Mouse (Mus musculus): ENCODE data around the gene Evi2b. TPM values are rescaled to one million over a fixed set of nuclear protein-coding genes. Genes with fewer than 3 reads are reported as not detected.

The Evi2b gene
- total RNA-seq (2017) = 70.0 and 101 TPM in 2 replicates

GRCm38 (mm10) chr11:79523560-79524309, at the start of gene Evi2b:
Gene Evi2b (minus strand): TSS chr11:79523762.
- ATAC-seq (replicated peaks in 1 of 2; ENCODE audit: insufficient read depth in 1 of 2, low FRiP score in 2 of 2, low TSS enrichment in 1 of 2, low read depth in 1 of 2, poor library complexity in 2 of 2, severe bottlenecking in 2 of 2) = peak; percentile 52 to 62

GRCm38 (mm10) chr11:79570319-79570718, 46.8 kb upstream of the Evi2b start:
- ATAC-seq (replicated peaks in 1 of 2; ENCODE audit: insufficient read depth in 1 of 2, low FRiP score in 2 of 2, low TSS enrichment in 1 of 2, low read depth in 1 of 2, poor library complexity in 2 of 2, severe bottlenecking in 2 of 2) = no peak

- ATAC-seq (replicated peaks in 1 of 2; ENCODE audit: insufficient read depth in 1 of 2, low FRiP score in 2 of 2, low TSS enrichment in 1 of 2, low read depth in 1 of 2, poor library complexity in 2 of 2, severe bottlenecking in 2 of 2) = no peak
Measured at GRCm38 (mm10) chr11:79568197-79568911, 44.8 kb upstream of the Evi2b start.

GRCm38 (mm10) chr11:79566947-79567346, 43.4 kb upstream of the Evi2b start:
- no peak for ATAC-seq (replicated peaks in 1 of 2; ENCODE audit: insufficient read depth in 1 of 2, low FRiP score in 2 of 2, low TSS enrichment in 1 of 2, low read depth in 1 of 2, poor library complexity in 2 of 2, severe bottlenecking in 2 of 2)

- ATAC-seq (replicated peaks in 1 of 2; ENCODE audit: insufficient read depth in 1 of 2, low FRiP score in 2 of 2, low TSS enrichment in 1 of 2, low read depth in 1 of 2, poor library complexity in 2 of 2, severe bottlenecking in 2 of 2) = no peak
Measured at GRCm38 (mm10) chr11:79563493-79563892, 39.9 kb upstream of the Evi2b start.

- ATAC-seq (replicated peaks in 1 of 2; ENCODE audit: insufficient read depth in 1 of 2, low FRiP score in 2 of 2, low TSS enrichment in 1 of 2, low read depth in 1 of 2, poor library complexity in 2 of 2, severe bottlenecking in 2 of 2) = no peak
Measured at GRCm38 (mm10) chr11:79560536-79560935, 37.0 kb upstream of the Evi2b start.

- no peak for ATAC-seq (replicated peaks in 1 of 2; ENCODE audit: insufficient read depth in 1 of 2, low FRiP score in 2 of 2, low TSS enrichment in 1 of 2, low read depth in 1 of 2, poor library complexity in 2 of 2, severe bottlenecking in 2 of 2)
Measured at GRCm38 (mm10) chr11:79552622-79553021, 29.1 kb upstream of the Evi2b start.

GRCm38 (mm10) chr11:79536293-79536692, 12.7 kb upstream of the Evi2b start:
- ATAC-seq (replicated peaks in 1 of 2; ENCODE audit: insufficient read depth in 1 of 2, low FRiP score in 2 of 2, low TSS enrichment in 1 of 2, low read depth in 1 of 2, poor library complexity in 2 of 2, severe bottlenecking in 2 of 2) = no peak

GRCm38 (mm10) chr11:79535554-79535953, 12.0 kb upstream of the Evi2b start:
- ATAC-seq (replicated peaks in 1 of 2; ENCODE audit: insufficient read depth in 1 of 2, low FRiP score in 2 of 2, low TSS enrichment in 1 of 2, low read depth in 1 of 2, poor library complexity in 2 of 2, severe bottlenecking in 2 of 2) = no peak

- ATAC-seq (replicated peaks in 1 of 2; ENCODE audit: insufficient read depth in 1 of 2, low FRiP score in 2 of 2, low TSS enrichment in 1 of 2, low read depth in 1 of 2, poor library complexity in 2 of 2, severe bottlenecking in 2 of 2) = no peak
Measured at GRCm38 (mm10) chr11:79533950-79534690, 10.6 kb upstream of the Evi2b start.

GRCm38 (mm10) chr11:79533311-79533710, 9.7 kb upstream of the Evi2b start:
- no peak for ATAC-seq (replicated peaks in 1 of 2; ENCODE audit: insufficient read depth in 1 of 2, low FRiP score in 2 of 2, low TSS enrichment in 1 of 2, low read depth in 1 of 2, poor library complexity in 2 of 2, severe bottlenecking in 2 of 2)

- no peak for ATAC-seq (replicated peaks in 1 of 2; ENCODE audit: insufficient read depth in 1 of 2, low FRiP score in 2 of 2, low TSS enrichment in 1 of 2, low read depth in 1 of 2, poor library complexity in 2 of 2, severe bottlenecking in 2 of 2)
Measured at GRCm38 (mm10) chr11:79531485-79531884, 7.9 kb upstream of the Evi2b start.

GRCm38 (mm10) chr11:79530774-79531173, 7.2 kb upstream of the Evi2b start:
- no peak for ATAC-seq (replicated peaks in 1 of 2; ENCODE audit: insufficient read depth in 1 of 2, low FRiP score in 2 of 2, low TSS enrichment in 1 of 2, low read depth in 1 of 2, poor library complexity in 2 of 2, severe bottlenecking in 2 of 2)

GRCm38 (mm10) chr11:79530333-79530761, 6.8 kb upstream of the Evi2b start, which contains the start of the genes Evi2 and Evi2a:
Gene Evi2 (minus strand): TSS chr11:79530589.
Gene Evi2a (minus strand): TSS chr11:79530609.
- peak; percentile 71 to 76 for ATAC-seq (replicated peaks in 1 of 2; ENCODE audit: insufficient read depth in 1 of 2, low FRiP score in 2 of 2, low TSS enrichment in 1 of 2, low read depth in 1 of 2, poor library complexity in 2 of 2, severe bottlenecking in 2 of 2)

- ATAC-seq (replicated peaks in 1 of 2; ENCODE audit: insufficient read depth in 1 of 2, low FRiP score in 2 of 2, low TSS enrichment in 1 of 2, low read depth in 1 of 2, poor library complexity in 2 of 2, severe bottlenecking in 2 of 2) = no peak
Measured at GRCm38 (mm10) chr11:79529736-79530135, 6.2 kb upstream of the Evi2b start.

GRCm38 (mm10) chr11:79529226-79529625, 5.7 kb upstream of the Evi2b start:
- no peak for ATAC-seq (replicated peaks in 1 of 2; ENCODE audit: insufficient read depth in 1 of 2, low FRiP score in 2 of 2, low TSS enrichment in 1 of 2, low read depth in 1 of 2, poor library complexity in 2 of 2, severe bottlenecking in 2 of 2)

- no peak for ATAC-seq (replicated peaks in 1 of 2; ENCODE audit: insufficient read depth in 1 of 2, low FRiP score in 2 of 2, low TSS enrichment in 1 of 2, low read depth in 1 of 2, poor library complexity in 2 of 2, severe bottlenecking in 2 of 2)
Measured at GRCm38 (mm10) chr11:79528601-79529000, 5.0 kb upstream of the Evi2b start.

All from hematopoietic stem cell, adult 5-6 weeks (primary cell).